Mouse (Mus musculus): ENCODE measurements around the gene Arhgap35.
A peak's percentile ranks its signal among the peaks of the same experiment; 100 is the strongest.

GRCm38 (mm10) chr7:16493361-16493760 is 121.4 kb downstream of the Arhgap35 start:
- peak; percentile 77 for TF ChIP-seq CTCF (conservative IDR thresholded peaks at IDR 0.05; ENCODE audit: low read length)
- no peak for TF ChIP-seq NANOG (IDR thresholded peaks at IDR 0.05; ENCODE audit: borderline replicate concordance, low read length)

Measured in E14TG2a.4 (cell line).